Mouse (Mus musculus) limb, embryonic 11.5 days (tissue): ENCODE results near the gene Egfem1. TPM values are rescaled to one million over a fixed set of nuclear protein-coding genes. Genes with fewer than 3 reads are reported as not detected.
A peak's percentile ranks its signal among the peaks of the same experiment; 100 is the strongest.

Experiments
- ATAC-seq: fragments of 200-750 bp; cut with Nextera tagmentation; 2 replicates; pipeline ENCODE4 v1.8.0; 2017; ENCODE audit warnings: low read depth; ENCODE audit not compliant: insufficient number of reproducible peaks, low FRiP score, low TSS enrichment
- DNase-seq: peaks from one replicate; pipeline ENCODE4 v3.0.0-alpha.2; 2015; ENCODE audit warnings: low spot score
- H3K27ac ChIP-seq: fragments of 300-500 bp; sonication (generic); replicated peaks from 2 replicates; pipeline ENCODE4 v1.5.1; 2014; ENCODE audit warnings: low read depth, mild to moderate bottlenecking, low read length
- H3K27me3 ChIP-seq: fragments of 300-500 bp; sonication (generic); 2 replicates; pipeline ENCODE4 v1.6.1; 2014; ENCODE audit warnings: mild to moderate bottlenecking, low read length, mixed read lengths; ENCODE audit not compliant: control insufficient read depth, insufficient read depth
- H3K36me3 ChIP-seq: fragments of 300-500 bp; sonication (generic); 2 replicates; pipeline ENCODE4 v1.6.1; 2014; ENCODE audit warnings: mild to moderate bottlenecking, low read length, moderate library complexity, mixed read lengths; ENCODE audit not compliant: control insufficient read depth, insufficient read depth
- H3K4me1 ChIP-seq: fragments of 300-500 bp; sonication (generic); 2 replicates; pipeline ENCODE4 v1.6.1; 2014; ENCODE audit warnings: low read length, mixed read lengths; ENCODE audit not compliant: control insufficient read depth, insufficient read depth
- H3K4me2 ChIP-seq: fragments of 300-500 bp; sonication (generic); 2 replicates; pipeline ENCODE4 v1.6.1; 2014; ENCODE audit warnings: low read depth, mild to moderate bottlenecking, moderate library complexity; ENCODE audit not compliant: severe bottlenecking
- H3K4me3 ChIP-seq: fragments of 300-500 bp; sonication (generic); 2 replicates; pipeline ENCODE4 v1.5.1; 2014; ENCODE audit warnings: low read depth, low read length
- H3K9ac ChIP-seq: fragments of 300-500 bp; sonication (generic); 2 replicates; pipeline ENCODE4 v1.6.1; 2014; ENCODE audit warnings: mild to moderate bottlenecking, low read length
- H3K9me3 ChIP-seq: fragments of 300-500 bp; sonication (generic); 2 replicates; pipeline ENCODE4 v1.6.1; 2016; ENCODE audit warnings: low read length; ENCODE audit not compliant: control insufficient read depth
- WGBS: fragments of 180-500 bp; shearing (Covaris S2); extraction: QIAGEN DNeasy Blood & Tissue Kit; methylation state at CpG from one replicate; pipeline ENCODE4 v1.1.7; 2014; 5-methylcytosine and 5-hydroxymethylcytosine counted together
- polyA plus RNA-seq: library from polyadenylated mRNA; unstranded; fragments of >200 nt; fragmentation: Nextera tagmentation; extraction: Ambion mirVana; gene quantifications from 2 replicates; pipeline ENCODE4 v1.2.1, GENCODE M21; 2014

Gene Egfem1
- 4.2 and 5.0 TPM in 2 replicates for polyA plus RNA-seq

DNA sequence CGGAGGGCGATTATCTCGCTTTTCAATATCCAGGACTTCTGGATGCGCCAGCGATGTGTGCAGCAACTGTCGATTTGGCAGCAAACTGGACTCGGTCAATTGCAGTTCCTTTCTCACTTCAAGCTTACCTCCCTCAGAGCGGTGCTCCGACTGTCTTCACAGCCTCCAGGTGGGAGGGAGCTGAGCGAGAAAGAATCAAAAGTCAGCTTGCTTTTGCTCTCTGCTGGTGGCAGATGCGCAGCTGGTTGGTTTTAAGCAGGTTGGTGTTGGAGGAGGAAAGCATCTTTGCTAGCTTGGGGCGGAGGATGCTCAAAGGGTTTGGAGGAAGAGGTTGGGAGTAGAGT lies at the start of gene Egfem1:
Gene Egfem1, plus strand, starts transcription at position 72 of the 344 bp plus-strand sequence.
- DNase-seq (no peak), ATAC-seq (no peak)
- Histone ChIP-seq H3K4me1 (peaks cover 8% of the 10 kb centered on the region), H3K4me2 (peak within 1 kb of the TSS; percentile 94), H3K27me3 (peaks cover 30% of the 10 kb centered on the region), H3K9ac (0 out of 2 replicates have a peak within 1 kb of the TSS, but pooled peaks have one; percentile 40), H3K27ac (no peak within 1 kb of the TSS), H3K36me3 (no peaks in the 10 kb centered on the region), H3K4me3 (peak within 1 kb of the TSS; percentile 53), H3K9me3 (no peaks in the 10 kb centered on the region)
- WGBS: 6% methylated on average over 12 of the region's 12 CpGs

DNA sequence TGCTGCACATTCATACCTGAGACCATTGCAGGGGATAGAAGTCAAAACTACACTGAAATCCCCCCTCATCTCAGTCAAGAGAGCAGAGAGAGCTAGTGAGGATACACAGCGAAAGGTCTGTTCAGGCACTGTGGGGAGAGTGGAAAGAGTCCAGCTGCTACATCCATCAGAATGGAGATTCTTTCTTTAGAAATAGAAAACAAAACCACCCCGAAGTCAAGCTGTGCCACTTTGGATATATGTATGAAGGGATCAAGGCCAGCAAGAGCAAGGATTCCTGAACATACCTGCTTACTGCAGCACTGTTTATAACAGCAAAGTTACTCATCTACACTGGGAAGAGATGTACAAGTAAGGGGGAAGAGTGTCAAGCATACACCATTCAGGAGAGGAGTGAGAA lies 48.7 kb upstream of the Egfem1 start:
- Histone ChIP-seq H3K27ac (no peak overlapping the region), H3K9me3 (no peaks in the 10 kb centered on the region), H3K4me1 (no peaks in the 10 kb centered on the region), H3K9ac (no peak overlapping the region), H3K36me3 (no peaks in the 10 kb centered on the region), H3K4me2 (no peak overlapping the region), H3K27me3 (no peaks in the 10 kb centered on the region), H3K4me3 (no peak overlapping the region)
- WGBS: 83% methylated on average over 2 of the region's 2 CpGs
- no peak for DNase-seq
- no peak for ATAC-seq

DNA sequence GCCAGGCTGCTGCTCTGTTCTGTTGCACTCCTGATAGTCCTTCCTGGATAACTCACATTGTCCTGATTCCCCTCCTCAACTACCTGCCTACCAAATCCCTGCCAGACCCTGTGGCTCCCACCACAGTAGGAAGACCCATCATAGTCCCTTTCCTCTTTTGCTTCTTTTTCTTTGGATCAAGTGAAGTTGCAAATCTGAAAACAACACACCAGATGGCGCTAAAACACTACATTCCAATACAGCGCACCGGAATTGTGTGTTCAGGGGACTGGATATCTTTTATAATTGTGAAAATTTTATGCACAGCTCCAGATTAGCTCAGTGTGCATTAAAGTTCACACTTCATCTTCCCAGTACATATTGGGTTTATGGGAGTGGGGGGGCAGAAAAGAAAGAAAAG lies 45.7 kb upstream of the Egfem1 start:
- Histone ChIP-seq H3K4me2 (no peak overlapping the region), H3K4me3 (no peak overlapping the region), H3K27me3 (no peaks in the 10 kb centered on the region), H3K4me1 (no peaks in the 10 kb centered on the region), H3K9me3 (no peaks in the 10 kb centered on the region), H3K36me3 (no peaks in the 10 kb centered on the region), H3K27ac (no peak overlapping the region), H3K9ac (no peak overlapping the region)
- WGBS: 6% methylated on average over 3 of the region's 3 CpGs
- peak; percentile 56 for DNase-seq
- no peak for ATAC-seq

DNA sequence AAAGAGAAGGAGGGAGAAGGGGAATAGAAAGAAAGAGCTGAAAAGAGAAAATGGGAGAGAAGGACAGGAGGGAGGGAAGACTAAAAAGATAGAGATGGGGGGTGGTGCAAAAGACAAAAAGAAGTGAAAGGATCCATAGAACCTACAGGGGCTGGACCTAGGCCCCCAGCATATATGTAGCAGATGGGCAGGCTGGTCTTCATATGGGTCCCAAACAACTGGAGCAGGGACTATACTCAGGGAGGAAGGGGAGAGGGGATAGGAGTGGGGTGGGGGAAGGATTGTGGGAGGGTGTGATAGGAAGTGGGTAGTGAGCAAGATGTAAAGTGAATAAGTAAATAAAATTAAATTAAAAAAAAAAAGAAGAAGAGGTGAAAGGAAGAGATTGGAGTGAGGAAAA lies 45.2 kb upstream of the Egfem1 start:
- H3K27me3 ChIP-seq: no peaks in the 10 kb centered on the region
- no peak overlapping the region for H3K9ac ChIP-seq
- no peak overlapping the region for H3K4me2 ChIP-seq
- no peaks in the 10 kb centered on the region for H3K4me1 ChIP-seq
- ATAC-seq (no peak), DNase-seq (no peak)
- no peaks in the 10 kb centered on the region for H3K9me3 ChIP-seq
- no peak overlapping the region for H3K27ac ChIP-seq
- no peaks in the 10 kb centered on the region for H3K36me3 ChIP-seq
- no peak overlapping the region for H3K4me3 ChIP-seq

DNA sequence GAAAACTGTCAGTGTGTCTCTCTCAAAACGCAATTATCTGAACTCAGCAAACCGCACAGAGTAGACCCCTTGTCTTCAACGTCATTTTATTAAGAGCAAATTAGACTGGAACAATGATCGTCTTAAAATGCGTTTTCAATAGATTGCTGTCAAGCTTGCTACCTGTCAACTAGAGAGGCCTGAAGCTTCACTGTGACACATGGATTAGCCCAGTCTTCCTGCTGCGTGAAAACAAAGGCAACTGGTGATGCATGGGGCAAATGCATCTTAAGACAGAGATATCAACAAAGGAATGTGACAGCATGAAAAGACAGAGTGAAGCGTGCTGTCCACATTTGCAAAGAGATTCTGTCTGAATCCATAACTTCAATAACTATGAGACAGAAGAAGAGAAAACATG lies 41.8 kb upstream of the Egfem1 start:
- ATAC-seq: no peak
- no peaks in the 10 kb centered on the region for H3K4me1 ChIP-seq
- H3K9ac ChIP-seq: no peak overlapping the region
- no peak overlapping the region for H3K27ac ChIP-seq
- H3K27me3 ChIP-seq: no peaks in the 10 kb centered on the region
- no peak overlapping the region for H3K4me3 ChIP-seq
- no peak for DNase-seq
- H3K4me2 ChIP-seq: no peak overlapping the region
- no peaks in the 10 kb centered on the region for H3K36me3 ChIP-seq
- 93% methylated on average over 7 of the region's 7 CpGs for WGBS
- H3K9me3 ChIP-seq: no peaks in the 10 kb centered on the region

DNA sequence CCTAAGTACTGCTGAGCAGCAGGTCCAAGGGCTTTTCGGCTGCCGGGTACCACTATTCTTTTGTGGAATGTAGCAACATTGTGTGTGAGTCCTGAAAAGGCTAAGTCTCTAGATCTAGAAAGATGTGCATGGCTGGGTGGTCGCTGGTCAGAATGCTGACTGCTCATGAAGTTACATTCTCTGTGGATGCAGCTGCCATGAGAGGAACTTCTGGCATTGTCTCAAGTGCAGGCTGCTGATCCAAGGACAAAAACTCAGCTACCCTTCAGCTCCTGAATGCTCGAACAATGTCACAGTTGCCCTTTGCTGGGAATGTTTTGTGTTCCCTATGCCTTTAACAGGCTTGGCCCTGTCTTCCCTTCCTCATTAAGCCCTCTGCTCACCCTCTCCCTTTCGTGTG lies 35.5 kb upstream of the Egfem1 start:
- WGBS: 84% methylated on average over 5 of the region's 5 CpGs
- H3K27me3 ChIP-seq: no peaks in the 10 kb centered on the region
- no peak overlapping the region for H3K4me3 ChIP-seq
- ATAC-seq (no peak), DNase-seq (no peak)
- no peak overlapping the region for H3K27ac ChIP-seq
- no peak overlapping the region for H3K9ac ChIP-seq
- no peaks in the 10 kb centered on the region for H3K9me3 ChIP-seq
- H3K36me3 ChIP-seq: no peaks in the 10 kb centered on the region
- no peaks in the 10 kb centered on the region for H3K4me1 ChIP-seq
- no peak overlapping the region for H3K4me2 ChIP-seq

DNA sequence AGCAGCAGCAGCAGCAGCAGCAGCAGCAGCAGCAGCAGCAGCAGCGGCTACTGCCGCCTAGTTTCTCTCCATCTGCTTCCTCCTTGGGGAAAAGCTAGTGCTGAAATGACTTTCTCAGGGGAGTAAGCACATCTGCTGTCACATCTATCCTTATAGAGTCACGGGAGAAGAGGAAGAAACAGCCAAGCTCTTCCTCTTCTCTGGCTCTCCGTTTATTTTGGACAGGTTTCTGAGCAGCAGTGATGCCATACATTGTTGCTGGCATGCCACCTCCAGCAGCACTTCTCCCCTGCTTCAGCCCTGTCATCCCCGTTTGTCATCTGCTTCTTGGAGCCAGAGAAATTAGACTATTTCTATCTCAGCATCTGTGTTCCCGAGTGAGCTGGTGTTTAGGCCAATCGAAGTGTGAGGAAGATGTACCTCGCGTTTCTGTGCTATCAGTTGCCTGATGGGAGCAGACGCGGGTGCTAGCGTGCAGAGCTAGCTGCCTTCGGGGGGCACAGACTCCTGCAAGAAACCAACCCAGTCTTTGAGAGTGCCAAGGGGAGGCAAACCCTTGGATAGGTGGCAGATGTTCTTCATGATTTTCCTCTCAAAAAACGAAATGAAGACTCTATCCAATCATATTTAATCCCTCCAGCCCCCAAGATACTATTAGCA lies 34.4 kb upstream of the Egfem1 start:
- no peaks in the 10 kb centered on the region for H3K4me1 ChIP-seq
- no peak overlapping the region for H3K9ac ChIP-seq
- H3K36me3 ChIP-seq: no peaks in the 10 kb centered on the region
- no peak overlapping the region for H3K4me2 ChIP-seq
- 84% methylated on average over 14 of the region's 14 CpGs for WGBS
- no peaks in the 10 kb centered on the region for H3K27me3 ChIP-seq
- H3K27ac ChIP-seq: no peak overlapping the region
- ATAC-seq (no peak), DNase-seq (no peak)
- H3K4me3 ChIP-seq: no peak overlapping the region
- no peaks in the 10 kb centered on the region for H3K9me3 ChIP-seq

DNA sequence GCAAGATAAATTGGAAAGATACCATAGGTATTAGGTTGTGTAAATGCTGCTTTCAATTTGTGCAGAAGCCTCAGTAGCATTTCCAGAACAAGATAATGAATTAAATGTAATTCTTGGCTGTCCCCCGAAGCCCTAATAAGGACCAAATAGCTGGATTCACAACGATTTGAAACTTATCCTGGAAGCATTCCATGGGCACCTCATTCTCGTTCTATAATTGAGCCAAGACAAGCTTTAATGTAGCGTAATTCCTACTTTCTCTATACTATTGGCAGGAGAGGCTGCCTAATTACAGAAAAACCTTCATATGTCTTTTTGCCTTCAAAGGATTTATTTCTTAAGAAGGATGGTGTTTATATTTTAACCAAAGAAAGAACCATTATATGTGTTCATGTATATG lies 18.7 kb upstream of the Egfem1 start:
- no peaks in the 10 kb centered on the region for H3K27me3 ChIP-seq
- ATAC-seq (no peak), DNase-seq (no peak)
- H3K4me2 ChIP-seq: no peak overlapping the region
- H3K36me3 ChIP-seq: no peaks in the 10 kb centered on the region
- no peak overlapping the region for H3K27ac ChIP-seq
- WGBS: 81% methylated on average over 4 of the region's 4 CpGs
- H3K9ac ChIP-seq: no peak overlapping the region
- no peak overlapping the region for H3K4me3 ChIP-seq
- H3K4me1 ChIP-seq: no peaks in the 10 kb centered on the region
- no peaks in the 10 kb centered on the region for H3K9me3 ChIP-seq

DNA sequence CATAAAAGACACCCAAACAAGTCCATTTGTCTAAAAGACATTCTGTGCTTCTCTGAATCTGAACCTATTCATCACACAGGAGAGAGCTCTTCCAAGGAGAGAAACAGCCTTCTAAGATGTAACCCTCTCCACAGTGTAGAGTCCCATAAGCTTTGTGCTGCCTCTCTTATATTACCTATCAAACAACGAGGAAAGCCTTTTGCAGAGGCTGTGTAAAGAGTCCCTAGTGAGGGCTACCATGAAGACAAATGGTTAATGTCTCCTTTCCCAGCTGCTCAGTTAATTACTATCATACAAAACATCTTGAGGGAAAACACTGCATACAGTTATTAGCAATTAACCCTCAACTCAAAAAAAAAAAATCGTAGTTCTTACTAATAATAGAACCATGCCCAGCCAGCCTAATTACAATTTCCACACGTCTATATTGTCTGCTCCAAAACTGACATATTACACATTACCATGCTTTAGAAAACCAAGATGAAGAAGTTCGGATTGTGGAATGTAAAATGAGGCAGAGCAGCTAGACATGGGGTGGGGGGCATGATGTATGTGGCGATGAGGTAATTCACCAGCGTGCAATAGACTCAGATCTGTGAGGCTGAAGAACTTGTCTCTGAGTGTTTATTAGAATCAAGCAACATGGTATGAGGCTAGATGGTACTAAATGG lies 13.3 kb upstream of the Egfem1 start:
- H3K27me3 ChIP-seq: no peaks in the 10 kb centered on the region
- no peak for ATAC-seq

More for the DNA sequence above, 13.3 kb upstream of the Egfem1 start:
- no peak overlapping the region for H3K27ac ChIP-seq
- no peaks in the 10 kb centered on the region for H3K4me1 ChIP-seq
- H3K9me3 ChIP-seq: no peaks in the 10 kb centered on the region
- no peak for DNase-seq
- no peak overlapping the region for H3K4me2 ChIP-seq
- H3K9ac ChIP-seq: no peak overlapping the region
- 82% methylated on average over 6 of the region's 6 CpGs for WGBS
- no peak overlapping the region for H3K4me3 ChIP-seq
- no peaks in the 10 kb centered on the region for H3K36me3 ChIP-seq
